ENCODE assay signal across 13 mouse cellular contexts in genomic region chr14:79754601-79755222, GRCm38 (mm10). TPM values are rescaled to one million over a fixed set of nuclear protein-coding genes. Genes with fewer than 3 reads are reported as not detected.
DNase-seq lines count a peak whose midpoint lies in the region; ATAC-seq and TF ChIP-seq lines count a peak whose summit lies in the region.
"Had no signal": no experiment of that assay in that cellular context is flagged by ENCODE, and none has a peak within 500 bp of the region (broad histone marks: within the 10 kb centered on the region; RNA-seq: fewer than 3 reads in every experiment).

No protein-coding gene starts in this region.

- no peaks in the 10 kb centered on the region for H3K9me3 ChIP-seq in forebrain, embryonic 12.5 days
- no peaks in the 10 kb centered on the region for H3K9me3 ChIP-seq in hindbrain, postnatal 0 days (ENCODE audit: low read length)
- H3K9me3 ChIP-seq in neural tube, embryonic 13.5 days, result no peaks in the 10 kb centered on the region
- no peaks in the 10 kb centered on the region for H3K9me3 ChIP-seq in heart, embryonic 11.5 days (replicated peaks; ENCODE audit: control insufficient read depth, low read length)
- no peaks in the 10 kb centered on the region for H3K9me3 ChIP-seq in liver, postnatal 0 days (ENCODE audit: low read length)
- H3K9me3 ChIP-seq: heart, embryonic 12.5 days; stomach, embryonic 15.5 days had no signal

- no peak overlapping the region for H3K9ac ChIP-seq in forebrain, embryonic 12.5 days
- no peak overlapping the region for H3K9ac ChIP-seq in hindbrain, postnatal 0 days (replicated peaks; ENCODE audit: low read length)
- H3K9ac ChIP-seq in neural tube, embryonic 13.5 days, result 0 out of 2 replicates have a peak overlapping the region, but pooled peaks have one; percentile 31
- H3K9ac ChIP-seq in heart, embryonic 11.5 days (ENCODE audit: low read depth, low read length), result no peak overlapping the region
- H3K9ac ChIP-seq in liver, postnatal 0 days (replicated peaks), result no peak overlapping the region
- H3K9ac ChIP-seq: heart, embryonic 12.5 days; stomach, embryonic 15.5 days had no signal

- no peaks in the 10 kb centered on the region for H3K36me3 ChIP-seq in forebrain, embryonic 12.5 days (replicated peaks)
- no peaks in the 10 kb centered on the region for H3K36me3 ChIP-seq in hindbrain, postnatal 0 days (ENCODE audit: insufficient read depth, low read length)
- H3K36me3 ChIP-seq in neural tube, embryonic 13.5 days, result no peaks in the 10 kb centered on the region
- no peaks in the 10 kb centered on the region for H3K36me3 ChIP-seq in heart, embryonic 11.5 days (ENCODE audit: control insufficient read depth, insufficient read depth, low read length)
- H3K36me3 ChIP-seq in liver, postnatal 0 days (replicated peaks; ENCODE audit: insufficient read depth, low read length), result no peaks in the 10 kb centered on the region
- H3K36me3 ChIP-seq: heart, embryonic 12.5 days; stomach, embryonic 15.5 days had no signal

- TF ChIP-seq EP300 in liver, postnatal 0 days (IDR thresholded peaks at IDR 0.05; ENCODE audit: low read depth), result no peak

- peaks cover 17% of the 10 kb centered on the region for H3K4me1 ChIP-seq in forebrain, embryonic 12.5 days
- H3K4me1 ChIP-seq in hindbrain, postnatal 0 days (ENCODE audit: insufficient read depth, low read length), result no peaks in the 10 kb centered on the region
- peaks cover 14% of the 10 kb centered on the region for H3K4me1 ChIP-seq in neural tube, embryonic 13.5 days (replicated peaks)
- no peaks in the 10 kb centered on the region for H3K4me1 ChIP-seq in heart, embryonic 11.5 days (ENCODE audit: control insufficient read depth, insufficient read depth, low read length)
- no peaks in the 10 kb centered on the region for H3K4me1 ChIP-seq in liver, postnatal 0 days (ENCODE audit: insufficient read depth)
- H3K4me1 ChIP-seq: heart, embryonic 12.5 days; stomach, embryonic 15.5 days had no signal

- H3K27me3 ChIP-seq in forebrain, embryonic 12.5 days, result 0 out of 2 replicates have a peak, but pooled peaks cover 4% of the 10 kb centered on the region
- no peaks in the 10 kb centered on the region for H3K27me3 ChIP-seq in hindbrain, postnatal 0 days (ENCODE audit: insufficient read depth, low read length)
- H3K27me3 ChIP-seq in neural tube, embryonic 13.5 days, result no peaks in the 10 kb centered on the region; the same call in 1 of the 2 replicates
- no peaks in the 10 kb centered on the region for H3K27me3 ChIP-seq in heart, embryonic 11.5 days (ENCODE audit: control insufficient read depth, insufficient read depth, low read length)
- H3K27me3 ChIP-seq in liver, postnatal 0 days (ENCODE audit: insufficient read depth, low read length), result no peaks in the 10 kb centered on the region
- H3K27me3 ChIP-seq: heart, embryonic 12.5 days; stomach, embryonic 15.5 days had no signal

- peak; percentile 43 for DNase-seq in adrenal gland, adult 2 months
- DNase-seq in adrenal gland, adult 18-20 months (ENCODE audit: low spot score in 2 of 2), result no peak
- peak; percentile 40 for DNase-seq in hindbrain, postnatal 0 days (ENCODE audit: low spot score)
- no peak for DNase-seq in liver, postnatal 0 days
- no peak for DNase-seq in lung, postnatal 36 days
- DNase-seq: cerebellum, adult 8-10 months; gastrocnemius, adult 2 months had no signal

- H3K4me3 ChIP-seq in forebrain, embryonic 12.5 days (replicated peaks), result no peak overlapping the region
- no peak overlapping the region for H3K4me3 ChIP-seq in hindbrain, postnatal 0 days (ENCODE audit: low read length)
- no peak overlapping the region for H3K4me3 ChIP-seq in neural tube, embryonic 13.5 days
- no peak overlapping the region for H3K4me3 ChIP-seq in heart, embryonic 11.5 days (ENCODE audit: low read depth, low read length)
- H3K4me3 ChIP-seq in liver, postnatal 0 days (ENCODE audit: low read depth, low read length), result no peak overlapping the region
- H3K4me3 ChIP-seq: gastrocnemius, adult 2 months; heart, embryonic 12.5 days; stomach, embryonic 15.5 days had no signal

- H3K4me2 ChIP-seq in forebrain, embryonic 12.5 days, result no peak overlapping the region
- H3K4me2 ChIP-seq in hindbrain, postnatal 0 days (ENCODE audit: low read depth, low read length), result no peak overlapping the region
- no peak overlapping the region for H3K4me2 ChIP-seq in neural tube, embryonic 13.5 days
- H3K4me2 ChIP-seq in heart, embryonic 11.5 days, result no peak overlapping the region
- no peak overlapping the region for H3K4me2 ChIP-seq in liver, postnatal 0 days (ENCODE audit: low read depth, low read length)
- H3K4me2 ChIP-seq: heart, embryonic 12.5 days; stomach, embryonic 15.5 days had no signal

- no peak for TF ChIP-seq CTCF in hindbrain, postnatal 0 days (IDR thresholded peaks at IDR 0.05; ENCODE audit: low read depth)
- no peak for TF ChIP-seq CTCF in liver, postnatal 0 days (IDR thresholded peaks at IDR 0.05; ENCODE audit: low read depth)

- peak overlapping the region; percentile 71 for H3K27ac ChIP-seq in forebrain, embryonic 12.5 days
- 0 out of 2 replicates have a peak overlapping the region, but pooled peaks have one; percentile 41 for H3K27ac ChIP-seq in hindbrain, postnatal 0 days
- H3K27ac ChIP-seq in neural tube, embryonic 13.5 days (replicated peaks), result peak overlapping the region; percentile 52
- no peak overlapping the region for H3K27ac ChIP-seq in heart, embryonic 11.5 days (ENCODE audit: low read depth, low read length)
- no peak overlapping the region for H3K27ac ChIP-seq in liver, postnatal 0 days (ENCODE audit: low read depth)
- H3K27ac ChIP-seq: gastrocnemius, adult 2 months; stomach, embryonic 15.5 days had no signal

- WGBS in forebrain, embryonic 12.5 days, result 42% methylated on average over 13 of the region's 13 CpGs
- 37% methylated on average over 13 of the region's 13 CpGs for WGBS in hindbrain, postnatal 0 days
- 37% methylated on average over 13 of the region's 13 CpGs for WGBS in neural tube, embryonic 13.5 days
- WGBS in heart, embryonic 11.5 days (ENCODE audit: insufficient replicate concordance), result 64% methylated on average over 13 of the region's 13 CpGs
- WGBS in liver, postnatal 0 days (ENCODE audit: insufficient replicate concordance), result 60% methylated on average over 13 of the region's 13 CpGs

- ATAC-seq in forebrain, embryonic 12.5 days (ENCODE audit: low FRiP score), result peak; percentile 65; the same call in 1 of the 2 replicates
- ATAC-seq in hindbrain, postnatal 0 days, result peak; percentile 81
- peak; percentile 52; the same call in 1 of the 2 replicates for ATAC-seq in neural tube, embryonic 13.5 days (ENCODE audit: low read depth)
- ATAC-seq in heart, embryonic 11.5 days (replicated peaks; ENCODE audit: insufficient number of reproducible peaks, low FRiP score, low TSS enrichment), result no peak
- ATAC-seq in liver, postnatal 0 days, result no peak

RNA-seq across cellular contexts. Expression of gene Pcdh8, which starts 16.4 kb away (rescaled TPM):
- under 1 TPM in 1 of 2 experiments, not detected in 1; 0.37 TPM for total RNA-seq in adrenal gland, adult 2 months (2021)
- 0.04 and 0.06 TPM in 2 replicates for polyA plus RNA-seq in adrenal gland, adult 2 months (2012; rRNA removed)
- total RNA-seq in adrenal gland, adult 18-20 months (2021), result under 1 TPM in 1 of 2 experiments, not detected in 1; 0.43 TPM
- polyA plus RNA-seq in forebrain, embryonic 12.5 days (2016; fragmentation: Nextera tagmentation; extraction: Ambion mirVana), result 26.5 and 26.7 TPM in 2 replicates
- total RNA-seq in hindbrain, postnatal 0 days (2014; rRNA removed), result 103 and 128 TPM in 2 replicates
- 25.9 and 30.1 TPM in 2 replicates for polyA plus RNA-seq in hindbrain, postnatal 0 days (2015; fragmentation: Nextera tagmentation; extraction: Ambion mirVana)
- polyA plus RNA-seq in neural tube, embryonic 13.5 days (2015; fragmentation: Nextera tagmentation; extraction: Ambion mirVana), result 31.5 and 33.6 TPM in 2 replicates
- 0.04 and 0.11 TPM in 2 replicates for polyA plus RNA-seq in heart, embryonic 11.5 days (2014; fragmentation: Nextera tagmentation; extraction: Ambion mirVana)
- not detected in 2 replicates for polyA plus RNA-seq in liver, postnatal 0 days (2015; fragmentation: Nextera tagmentation; extraction: Ambion mirVana)
- total RNA-seq: gastrocnemius, adult 2 months had no signal
- polyA plus RNA-seq: lung, embryonic 16.5 days had no signal

Comparison
In these comparisons a context has a peak if more than half of its experiments do, and no peak if none do; other contexts are left out.
1. DNase-seq: peak in adrenal gland, adult 2 months (single experiment) and hindbrain, postnatal 0 days (single experiment); none in adrenal gland, adult 18-20 months (0 of 2), liver, postnatal 0 days (single experiment) and lung, postnatal 36 days (single experiment).
2. ATAC-seq: peak in forebrain, embryonic 12.5 days (single experiment), hindbrain, postnatal 0 days (single experiment) and neural tube, embryonic 13.5 days (single experiment); none in heart, embryonic 11.5 days (single experiment) and liver, postnatal 0 days (single experiment).
3. H3K27ac ChIP-seq: peak in forebrain, embryonic 12.5 days (single experiment), hindbrain, postnatal 0 days (single experiment) and neural tube, embryonic 13.5 days (single experiment); none in heart, embryonic 11.5 days (single experiment) and liver, postnatal 0 days (single experiment).
4. RNA of gene Pcdh8, which starts 16.4 kb away (polyA plus RNA-seq): 31.5 to 33.6 TPM in neural tube, embryonic 13.5 days, 25.9 to 30.1 TPM in hindbrain, postnatal 0 days and 26.5 to 26.7 TPM in forebrain, embryonic 12.5 days; 0.04 to 0.06 TPM in adrenal gland, adult 2 months, 0.04 to 0.11 TPM in heart, embryonic 11.5 days and not detected in liver, postnatal 0 days; every median in the first group is over 10 times any median in the second.